Mouse (Mus musculus) adrenal gland, adult 8-10 months (tissue): ENCODE data around the gene Scn1a. TPM values are rescaled to one million over a fixed set of nuclear protein-coding genes. Genes with fewer than 3 reads are reported as not detected.

Source experiments
- DNase-seq: peaks from one replicate; pipeline ENCODE4 v3.0.0; 2022
- total RNA-seq, 4 experiments: library from RNA; stranded (reverse); gene quantifications; 2 replicates each; pipeline ENCODE4 v1.2.4; 2022

The Scn1a gene
- total RNA-seq, 4 experiments from 2014 or later = 0.45 to 0.65 (median 0.49) TPM

GRCm38 (mm10) chr2:66240334-66240733 is 200.3 kb downstream of the Scn1a start:
- no peak for DNase-seq

- DNase-seq = no peak
Measured at GRCm38 (mm10) chr2:66238886-66239285, 201.8 kb downstream of the Scn1a start.

GRCm38 (mm10) chr2:66220954-66221353 is 219.7 kb downstream of the Scn1a start:
- DNase-seq = no peak

Other genes with a start within 250 kb of the Scn1a start
- 10 to 100 TPM in 2 of 4 experiments, 1 to 10 TPM in 2; 8.9 to 15.7 (median 10.2) TPM for gene Ttc21b, start 184.2 kb downstream of the Scn1a start, total RNA-seq
- 1 to 10 TPM in 2 of 4 experiments, under 1 TPM in 2; 0.58 to 2.3 (median 1.2) TPM for gene Scn9a, start 194.1 kb upstream of the Scn1a start, total RNA-seq